Mouse (Mus musculus) spleen, adult 18-20 months (tissue): ENCODE measurements around the gene Osbpl6.
"Not testable (repeated sequence)": the region's sequence is repeated elsewhere in the genome, so short reads cannot be mapped to it uniquely, and the experiment has no call there.

Experiments
- DNase-seq, 2 experiments: peaks; one replicate each; pipeline ENCODE4 v3.0.0; 2022; ENCODE audit warnings: mixed read lengths in 2 of 2

Gene Osbpl6

DNA sequence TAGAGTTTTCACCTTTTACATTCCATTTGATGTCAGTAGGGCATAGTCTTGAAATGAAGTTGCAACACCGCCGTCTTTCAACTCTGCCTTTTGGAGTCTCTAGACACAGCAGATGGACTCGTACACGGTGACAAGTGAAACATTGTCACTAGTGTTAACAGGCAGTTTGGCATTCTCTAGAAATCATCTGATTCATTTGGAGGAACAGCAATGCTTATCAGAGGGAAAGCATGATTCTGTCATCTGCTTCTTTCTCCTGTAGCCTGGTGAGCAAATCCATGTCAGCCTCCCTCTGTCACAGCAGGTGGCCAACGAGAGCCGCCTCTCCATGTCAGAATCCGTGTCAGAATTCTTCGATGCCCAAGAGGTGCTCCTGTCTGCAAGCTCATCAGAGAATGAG is 172.6 kb downstream of the Osbpl6 start:
- DNase-seq, result no peak

DNA sequence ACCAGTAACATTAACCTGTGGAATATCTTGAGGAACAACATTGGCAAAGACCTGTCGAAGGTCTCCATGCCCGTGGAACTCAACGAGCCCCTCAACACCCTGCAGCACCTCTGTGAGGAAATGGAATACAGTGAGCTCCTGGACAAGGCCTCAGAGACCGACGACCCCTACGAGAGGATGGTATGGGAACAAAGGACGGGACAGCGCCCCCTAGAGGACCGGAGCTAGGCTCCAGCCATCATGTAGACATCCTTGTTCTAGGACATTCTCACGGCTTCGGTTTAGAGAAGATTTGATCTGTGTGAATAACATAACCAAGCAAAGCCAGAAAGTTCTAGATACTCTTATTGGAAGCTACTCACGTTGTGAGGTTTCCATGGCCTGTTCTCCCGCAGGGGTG is 178.8 kb downstream of the Osbpl6 start:
- DNase-seq, result no peak

DNA sequence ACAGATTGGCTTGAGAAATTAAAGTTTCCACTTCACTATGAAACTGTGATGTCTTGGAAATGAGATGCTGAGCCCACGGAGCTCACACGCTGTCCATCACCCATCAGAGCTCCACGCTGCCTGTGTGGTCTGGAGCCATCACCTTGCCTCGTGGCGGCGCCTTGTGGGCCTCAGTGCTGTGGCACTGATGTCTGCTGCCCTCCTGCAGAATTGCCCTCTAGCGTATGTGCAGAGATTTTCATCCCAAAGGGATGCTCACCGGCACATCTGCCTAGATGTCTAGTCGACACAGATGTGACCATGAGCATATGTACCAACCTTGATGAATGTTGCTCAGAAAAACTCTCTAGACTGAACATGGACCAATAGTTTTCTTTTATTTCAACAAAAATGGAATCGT is 180.6 kb downstream of the Osbpl6 start:
- DNase-seq, result no peak

DNA sequence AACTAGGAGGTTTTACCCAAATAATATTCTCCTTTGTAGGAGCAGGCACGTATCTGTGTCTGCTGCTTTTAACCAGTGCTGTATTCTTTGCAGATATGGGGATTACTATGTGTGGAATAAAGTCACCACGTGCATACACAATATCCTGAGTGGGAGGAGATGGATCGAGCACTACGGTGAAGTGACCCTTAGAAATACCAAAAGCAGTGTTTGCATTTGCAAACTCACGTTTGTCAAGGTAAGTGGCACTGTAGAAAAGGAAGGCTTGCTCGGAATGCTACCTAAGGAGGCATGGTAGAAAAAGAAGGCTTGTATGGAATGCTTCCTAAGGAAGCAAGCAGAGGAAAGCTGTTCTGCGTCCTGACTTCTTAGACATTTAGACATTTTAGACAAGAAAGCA is 183.9 kb downstream of the Osbpl6 start:
- DNase-seq, result no peak

DNA sequence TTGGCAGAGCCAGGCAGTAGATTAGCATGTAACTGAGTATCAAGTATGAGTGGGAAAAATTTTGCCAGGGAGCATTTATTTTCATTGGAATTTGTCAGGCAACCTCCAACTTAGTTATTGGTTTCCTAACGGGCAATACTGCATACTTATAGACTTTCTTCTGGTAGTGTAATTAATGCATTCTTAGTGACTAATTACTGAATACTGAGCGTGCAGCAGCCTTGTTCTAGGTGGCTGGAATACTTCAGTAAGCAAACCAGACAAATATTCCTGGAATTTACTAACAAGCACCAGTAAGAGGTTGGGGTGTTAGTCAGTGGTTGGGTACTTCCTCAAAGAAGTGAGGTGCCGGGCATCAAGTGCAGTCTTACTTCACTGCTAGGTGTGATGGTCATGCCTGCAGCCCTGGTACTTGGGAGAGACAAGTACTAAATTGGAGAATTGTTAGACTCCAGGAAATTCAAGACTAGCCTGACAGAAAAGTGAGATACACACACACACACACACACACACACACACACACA is 186.2 kb downstream of the Osbpl6 start:
- no peak for DNase-seq

DNA sequence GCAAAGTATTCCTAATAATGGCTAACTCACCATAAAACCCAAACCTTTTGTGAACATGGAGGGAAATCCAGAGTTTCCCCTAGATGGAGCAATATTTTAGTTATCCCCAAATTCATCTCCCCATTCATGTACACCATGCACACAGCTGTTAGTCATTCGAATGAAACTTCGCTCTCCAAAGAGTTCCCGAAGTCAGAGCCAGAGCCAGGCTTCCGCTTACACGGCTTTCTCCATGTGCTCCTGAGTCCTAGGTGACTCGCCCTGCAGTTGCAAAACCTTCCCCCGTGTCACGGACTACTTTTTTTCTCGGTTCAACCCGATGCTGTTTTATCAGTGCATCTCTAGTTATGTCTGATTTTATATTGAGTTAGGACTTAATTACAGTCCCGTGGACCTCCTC is 191.2 kb downstream of the Osbpl6 start:
- no peak for DNase-seq

DNA sequence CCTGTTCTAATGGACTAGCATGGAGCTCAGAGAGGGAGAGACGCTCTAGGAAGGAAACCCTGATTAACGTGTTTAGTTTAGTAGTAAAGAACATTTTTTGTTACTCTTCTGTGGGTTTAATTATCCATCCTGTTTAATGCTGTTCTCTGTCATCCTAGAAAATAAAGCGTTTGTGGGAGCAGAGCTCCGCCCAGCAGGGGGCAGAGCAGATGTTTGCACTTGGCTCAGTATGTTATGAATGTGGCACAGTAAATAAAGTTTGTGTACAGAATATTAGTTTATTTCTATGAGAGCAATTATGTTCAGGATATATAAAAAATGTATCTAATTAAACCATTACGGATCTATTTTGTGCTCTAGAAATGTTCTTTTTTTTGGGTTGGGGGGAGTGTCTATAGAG is 192.9 kb downstream of the Osbpl6 start:
- no peak for DNase-seq

DNA sequence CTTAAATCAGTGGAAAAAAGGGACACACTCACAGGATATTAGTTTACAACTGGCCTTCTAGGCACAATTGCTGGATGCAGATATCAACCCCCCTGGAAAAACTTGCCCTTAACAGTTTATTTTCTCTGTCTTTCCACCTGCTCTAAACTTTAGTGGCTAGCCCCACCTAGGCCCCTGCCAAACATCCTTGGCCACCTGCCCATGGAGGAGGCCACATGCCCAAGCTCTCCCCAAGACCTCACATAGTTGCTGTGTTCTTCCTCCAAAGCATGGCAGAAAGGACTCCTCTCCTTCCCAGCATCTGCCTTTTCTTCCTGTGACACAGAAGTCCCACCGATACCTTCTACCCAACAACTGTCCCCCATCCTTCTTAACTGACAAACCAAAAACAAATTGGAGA is 195.9 kb downstream of the Osbpl6 start:
- no peak for DNase-seq

DNA sequence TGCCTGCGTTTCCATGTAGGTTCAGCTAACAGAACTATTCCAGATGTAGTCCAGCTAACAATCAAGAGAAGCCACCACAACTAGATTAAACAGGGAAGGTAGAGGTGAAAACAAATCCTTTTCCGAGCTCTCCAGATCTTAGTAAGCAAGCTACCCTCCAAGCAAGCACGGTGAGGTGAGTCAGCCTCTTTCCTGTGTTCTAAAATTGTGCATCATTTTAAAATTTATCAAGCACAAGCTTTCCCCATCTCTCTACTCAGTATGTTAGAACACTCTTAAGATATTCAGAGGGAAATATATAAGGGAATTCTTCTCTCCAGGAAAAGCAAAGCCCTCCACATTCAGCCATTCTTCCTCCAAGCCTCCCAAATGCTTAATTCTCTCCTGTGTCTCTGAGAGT is 200.4 kb downstream of the Osbpl6 start:
- no peak for DNase-seq

DNA sequence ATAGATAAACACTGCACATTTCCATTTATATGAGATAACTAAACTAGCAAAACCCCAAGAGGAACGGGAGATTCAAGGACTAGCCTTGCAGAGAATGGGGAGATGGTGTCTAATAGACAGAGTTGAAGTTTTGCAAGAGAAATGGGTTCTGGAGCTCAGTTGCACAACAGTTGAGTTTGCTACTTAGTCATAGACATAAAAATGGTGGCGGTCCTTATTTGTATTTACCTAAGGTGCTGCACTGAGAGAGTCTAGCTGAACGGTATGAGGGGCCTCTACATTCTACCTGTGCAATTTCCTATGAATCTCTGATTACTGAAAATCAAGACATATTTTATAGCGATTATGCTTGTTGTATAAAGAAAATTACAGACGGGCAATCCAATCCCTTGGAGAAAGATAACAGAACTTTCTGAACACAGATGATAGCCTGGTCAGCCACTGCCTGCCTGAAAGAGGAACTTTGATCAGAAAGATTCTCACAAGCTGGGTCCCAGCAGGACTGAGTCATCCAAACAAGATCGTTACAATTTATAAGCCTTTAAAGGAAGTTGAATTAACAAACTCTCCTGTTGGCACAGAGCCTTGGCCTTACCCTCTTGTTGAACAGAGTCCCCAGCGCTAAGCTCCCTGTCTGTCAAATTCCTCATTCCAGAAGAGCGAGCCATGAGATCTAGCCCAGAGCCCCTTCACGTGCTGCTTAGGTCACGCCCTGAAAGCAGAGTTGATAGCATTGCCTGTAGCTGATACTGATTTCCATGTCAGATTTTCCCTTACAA is 204.2 kb downstream of the Osbpl6 start:
- no peak for DNase-seq

DNA sequence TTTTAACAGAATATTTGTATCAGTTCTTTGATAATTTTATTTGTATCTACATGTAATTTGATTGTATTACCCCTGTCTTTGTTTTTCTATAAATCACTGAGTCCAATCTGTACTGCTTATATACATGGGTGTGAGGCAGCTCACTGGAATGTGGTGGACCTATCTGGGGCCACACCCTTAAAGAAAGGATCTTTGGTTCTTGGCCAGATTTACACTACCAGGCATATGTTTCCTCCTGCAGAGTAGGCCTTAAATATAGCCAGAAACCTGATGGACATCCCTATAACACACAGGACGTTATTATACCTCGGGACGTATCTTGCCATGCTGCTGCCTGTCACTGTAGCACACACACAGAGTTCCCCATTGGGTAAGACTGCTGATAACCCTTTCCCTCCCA is 205.7 kb downstream of the Osbpl6 start:
- DNase-seq, result no peak

DNA sequence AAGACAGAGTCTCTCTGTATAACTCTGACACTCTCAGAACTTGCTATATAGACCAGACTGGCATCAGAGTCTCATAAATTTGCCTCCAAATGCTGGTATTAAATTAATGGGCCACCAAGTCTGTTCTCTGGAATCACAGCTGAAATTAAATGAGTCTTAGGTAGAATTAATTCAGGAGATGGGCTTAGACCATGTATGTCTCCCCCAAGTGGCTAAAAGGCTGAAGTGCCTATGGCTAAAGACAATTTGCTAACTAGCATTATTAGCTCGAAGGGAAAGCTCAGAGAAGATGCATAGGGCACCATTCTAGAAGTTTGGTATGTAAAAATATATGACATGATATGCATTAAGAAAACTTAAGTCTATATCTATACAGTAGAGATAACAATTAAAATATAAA is 211.8 kb downstream of the Osbpl6 start:
- DNase-seq, result no peak

DNA sequence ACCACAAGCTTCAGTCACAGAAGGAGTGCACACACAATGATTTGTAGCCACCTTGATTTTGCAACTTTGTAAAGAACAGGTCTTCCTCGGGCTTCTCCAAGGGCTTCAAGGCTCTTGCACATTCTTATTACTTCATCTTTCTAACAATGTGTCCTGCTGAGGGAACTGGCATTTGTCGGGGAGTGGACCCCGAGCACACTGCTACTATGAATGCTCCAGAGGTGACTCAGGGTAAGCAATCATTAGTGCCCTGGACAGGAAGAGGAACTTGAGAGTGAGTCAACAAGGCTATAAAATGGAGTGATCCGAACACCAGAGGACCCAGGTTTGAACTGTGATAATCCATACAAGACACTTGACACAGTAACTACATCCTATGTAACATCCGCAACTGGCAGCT is 213.9 kb downstream of the Osbpl6 start:
- DNase-seq, result no peak

DNA sequence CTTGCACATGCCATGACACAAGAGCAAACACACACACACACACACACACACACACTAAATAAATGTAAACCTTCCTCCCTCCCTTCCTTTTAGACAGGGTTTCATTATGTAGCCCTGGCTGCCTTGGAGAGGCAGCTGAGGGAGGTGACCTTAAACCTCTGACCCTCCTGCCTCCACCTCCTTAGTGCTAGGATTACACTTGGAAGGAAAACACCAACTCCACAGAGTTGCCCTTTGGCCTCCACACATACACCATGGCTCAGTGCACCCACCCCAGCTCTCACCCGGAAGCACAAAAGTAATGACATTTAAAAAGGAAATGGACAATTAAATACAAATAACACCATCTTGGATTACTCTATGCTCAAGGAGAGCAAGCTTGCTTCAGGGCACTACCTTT is 215.4 kb downstream of the Osbpl6 start:
- no peak for DNase-seq

DNA sequence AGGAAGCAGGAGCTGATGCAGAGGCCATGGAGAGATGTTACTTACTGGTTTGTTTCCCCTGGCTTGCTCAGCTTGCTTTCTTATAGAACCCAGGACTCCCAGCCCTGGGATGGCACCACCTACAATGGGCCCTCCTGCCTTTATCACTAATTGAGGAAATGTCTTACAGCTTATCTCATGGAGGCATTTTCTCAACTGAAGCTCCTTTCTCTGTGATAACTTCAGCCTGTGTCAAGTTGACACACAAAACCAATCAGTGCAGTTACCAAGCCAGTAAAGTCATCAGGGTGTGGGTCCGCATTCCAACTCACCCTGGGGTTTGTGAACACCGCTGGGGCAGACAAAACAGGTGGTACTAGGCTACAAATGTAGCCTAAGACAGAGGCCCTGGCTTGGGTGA is 216.0 kb downstream of the Osbpl6 start:
- not testable (repeated sequence) for DNase-seq

DNA sequence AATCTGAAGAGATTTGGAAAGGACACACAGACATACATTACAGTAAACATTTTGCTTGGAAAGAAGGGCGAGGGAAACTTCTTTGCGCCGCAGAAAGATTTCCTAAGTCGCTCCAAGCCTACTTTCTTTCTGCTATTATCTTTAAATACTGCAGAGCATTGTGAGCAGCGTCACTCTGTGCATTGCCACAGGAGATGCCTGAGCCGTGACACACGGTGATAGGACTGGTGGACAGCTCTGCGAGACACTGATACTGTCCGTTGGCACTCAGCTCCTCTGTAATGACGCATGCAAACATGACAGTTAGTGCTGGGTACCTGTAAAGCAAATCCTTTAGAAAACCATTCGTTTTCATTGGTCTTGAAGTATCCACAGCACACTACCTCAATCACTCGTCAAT is 224.0 kb downstream of the Osbpl6 start:
- no peak for DNase-seq

DNA sequence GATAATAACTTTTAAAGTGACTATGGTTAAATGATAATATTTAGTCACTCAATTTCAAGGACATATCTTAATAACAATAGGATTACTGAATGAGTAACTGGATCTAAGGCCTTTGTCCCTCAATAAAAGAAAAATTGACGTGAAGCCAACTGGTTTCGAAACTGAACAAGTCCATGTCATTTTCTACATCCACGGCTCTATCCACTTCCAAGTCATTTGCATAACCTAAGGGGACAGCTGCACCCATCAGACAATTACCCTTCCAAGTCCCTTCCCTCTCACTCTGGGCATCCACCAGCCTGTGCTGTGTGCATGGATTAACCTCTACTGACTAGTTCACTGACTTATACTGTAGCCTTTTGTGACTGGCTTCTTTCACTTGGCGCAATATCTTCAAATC is 225.3 kb downstream of the Osbpl6 start:
- DNase-seq, result no peak

DNA sequence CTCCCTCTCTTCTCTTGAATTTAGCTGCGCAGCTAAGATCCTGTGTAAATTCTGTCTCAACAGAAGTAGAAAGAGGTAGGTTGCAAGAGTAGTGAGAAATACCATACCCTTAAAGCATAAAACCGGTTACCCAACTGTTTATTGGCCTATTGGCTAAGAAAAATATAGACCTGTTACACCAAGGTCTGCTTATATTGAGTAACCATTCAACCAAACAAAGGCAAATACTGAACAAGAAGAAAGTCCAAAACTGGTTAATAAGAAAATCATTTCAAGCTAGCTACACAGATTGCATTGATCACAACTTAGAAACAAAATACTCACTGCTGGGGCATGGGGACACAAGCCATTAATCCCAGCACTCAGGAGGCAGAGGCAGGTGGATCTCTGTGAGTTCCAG is 233.3 kb downstream of the Osbpl6 start:
- no peak for DNase-seq

DNA sequence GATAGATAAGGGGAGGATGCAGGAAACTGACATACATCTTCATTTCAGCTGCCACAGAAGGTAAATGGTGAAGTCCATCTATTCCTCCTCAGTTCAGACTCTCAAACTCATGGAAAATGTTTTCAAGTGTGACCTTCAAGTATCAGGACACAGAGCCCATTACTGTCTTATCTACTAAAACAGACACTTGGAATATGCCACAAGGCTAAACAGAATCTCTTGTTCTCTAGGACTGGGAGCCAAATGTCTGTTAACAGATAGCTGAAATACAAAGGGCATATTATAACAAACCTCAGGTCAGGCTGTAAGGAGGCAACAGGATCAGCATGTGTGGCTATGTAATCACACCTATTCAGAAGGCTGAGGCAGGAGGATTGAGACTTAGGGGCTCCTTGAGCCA is 237.5 kb downstream of the Osbpl6 start:
- DNase-seq, result no peak

DNA sequence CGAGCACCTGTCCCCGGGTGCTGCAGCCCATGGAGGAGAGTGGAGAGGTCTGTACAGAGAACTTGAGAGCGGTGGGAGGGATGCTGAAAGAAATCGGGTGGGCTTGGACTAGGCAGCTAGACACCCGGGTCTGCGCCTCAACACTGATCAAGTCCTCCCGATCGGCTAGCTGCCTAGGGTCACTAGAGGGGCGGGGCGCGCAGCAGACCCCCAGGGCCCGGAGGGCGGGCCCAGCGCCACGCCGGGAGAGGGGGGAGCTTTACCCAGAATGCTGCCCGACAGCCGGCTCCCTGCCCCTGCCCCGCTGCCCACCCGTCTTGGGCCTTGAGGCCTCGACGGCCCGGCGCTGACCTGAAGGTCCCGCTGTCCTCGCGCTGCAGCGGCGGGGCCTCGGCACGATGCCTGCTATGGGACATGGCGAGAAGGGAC is 241.1 kb downstream of the Osbpl6 start:
- DNase-seq, result no peak

DNA sequence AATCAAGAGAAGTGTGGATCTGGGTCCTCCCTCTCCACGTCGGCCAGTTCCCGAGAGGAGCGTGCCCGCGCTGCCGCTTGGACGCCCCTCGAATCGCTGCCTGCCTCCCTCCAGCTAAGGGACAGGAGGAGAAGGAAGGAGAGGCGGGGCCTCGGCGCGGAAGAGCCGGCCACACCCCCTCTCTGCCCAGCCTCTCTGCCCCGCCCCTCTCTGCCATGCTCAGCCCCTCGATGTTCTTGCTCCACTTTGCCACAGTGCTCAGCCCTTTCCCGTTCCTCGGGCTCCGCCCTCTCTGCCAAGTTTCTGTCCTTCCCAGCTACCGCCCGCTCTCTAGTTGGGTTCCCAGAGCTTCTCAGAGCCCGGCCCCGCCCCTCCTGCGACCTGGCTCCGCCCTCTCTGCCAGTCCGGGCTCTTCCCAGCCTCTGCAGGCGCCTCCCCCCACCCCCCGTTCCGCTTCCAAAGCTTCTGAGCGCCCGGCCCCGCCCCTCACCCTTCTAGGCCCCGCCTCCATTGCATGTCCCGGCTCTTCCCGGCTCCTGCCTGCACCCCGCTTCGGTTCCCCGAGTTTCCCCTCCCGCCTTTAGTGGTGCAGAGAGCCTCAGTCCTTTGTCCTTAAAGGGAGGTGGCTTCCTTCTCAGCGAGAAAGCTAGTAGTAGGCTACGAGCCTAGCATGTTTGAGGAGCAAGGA is 241.7 kb downstream of the Osbpl6 start, which contains the start of the genes Prkra and Pjvk:
TSS of gene Prkra (minus strand) at position 133 of the 688 bp plus-strand sequence.
TSS of gene Pjvk (plus strand) at position 594 of the 688 bp plus-strand sequence.
- DNase-seq, result peak; percentile 78 to 86

DNA sequence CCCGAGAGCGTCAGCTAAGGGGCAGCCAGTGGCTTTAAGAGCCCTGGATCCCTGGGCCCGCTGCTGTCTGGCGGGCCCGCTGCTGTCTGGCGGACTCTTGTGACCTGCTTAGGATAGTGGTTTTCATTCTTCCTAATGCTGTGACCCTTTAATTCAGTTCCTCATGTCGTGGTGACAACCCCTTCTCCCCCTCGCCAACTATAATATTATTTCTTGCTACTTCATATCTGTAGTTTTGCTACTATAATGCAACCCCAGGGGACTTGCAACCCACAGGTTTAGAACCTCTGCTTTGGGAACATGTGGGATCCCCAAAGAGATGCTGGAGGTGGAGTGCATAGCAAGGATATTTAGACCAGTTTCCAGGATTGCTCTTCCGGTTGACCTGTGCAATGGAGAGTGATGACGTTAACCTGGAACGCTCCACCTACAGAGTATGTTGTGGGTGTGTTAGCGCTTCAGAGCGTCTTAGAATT is 242.4 kb downstream of the Osbpl6 start:
- DNase-seq, result no peak
